Mouse (Mus musculus): ENCODE data around the gene Cadm1. TPM values are rescaled to one million over a fixed set of nuclear protein-coding genes. Genes with fewer than 3 reads are reported as not detected.

Cadm1 gene
- total RNA-seq, 4 experiments from 2014 or later = 38.4 to 69.9 (median 49.7) TPM

DNA sequence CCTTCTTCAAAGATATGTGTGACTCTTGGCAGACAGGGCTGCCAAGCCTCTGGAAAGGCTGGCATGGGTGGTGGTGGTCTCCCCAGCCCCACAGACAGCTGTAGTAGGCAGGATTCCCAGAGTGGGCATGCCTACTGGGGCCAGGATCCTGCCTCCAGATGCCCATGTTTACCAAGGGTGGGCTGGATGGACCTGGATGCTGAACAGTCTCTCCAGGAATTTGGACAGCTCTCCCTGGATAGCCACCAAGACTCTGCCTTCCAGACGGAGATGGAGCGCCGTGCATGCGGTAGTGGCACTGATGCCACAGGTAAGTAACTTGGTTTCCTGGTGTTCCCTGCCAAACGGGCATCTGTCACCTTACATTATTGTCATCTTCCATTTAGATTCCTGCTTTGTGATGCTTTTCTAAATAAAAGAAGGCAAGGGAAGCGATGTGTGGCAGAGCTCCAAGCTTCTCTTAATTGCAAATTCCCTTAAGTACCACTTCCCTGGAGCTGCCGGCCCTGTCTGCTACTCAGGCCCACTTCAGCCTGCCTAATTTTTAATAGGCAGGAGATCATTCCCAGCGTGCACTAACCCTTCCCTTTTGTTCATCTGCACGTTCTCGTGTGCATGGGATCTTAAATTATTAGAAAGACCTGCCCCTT, 346.7 kb downstream of the Cadm1 start:
- DNase-seq = no peak

DNA sequence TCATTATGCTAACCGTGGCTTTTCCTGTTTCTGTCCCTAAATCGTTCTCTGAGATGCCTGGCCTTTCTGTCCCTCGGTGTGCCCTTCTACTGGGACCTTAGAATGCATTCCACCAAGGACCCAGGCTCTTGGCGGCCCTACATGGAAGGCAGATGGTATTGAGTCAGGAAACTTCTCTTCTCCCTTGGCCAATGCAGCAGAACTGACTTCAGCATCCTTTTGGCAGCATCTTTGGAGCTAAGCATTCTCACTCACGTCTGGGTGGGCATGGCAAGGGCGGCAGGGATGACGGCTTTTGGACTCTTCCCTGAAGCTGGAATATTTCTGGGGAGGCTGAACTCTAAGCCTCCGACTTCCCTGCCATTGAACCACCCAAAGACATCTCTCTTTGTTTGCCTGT, 350.2 kb downstream of the Cadm1 start:
- DNase-seq = no peak

- no peak for DNase-seq
Observed at GRCm38 (mm10) chr9:47882372-47882771, 352.4 kb downstream of the Cadm1 start.

DNA sequence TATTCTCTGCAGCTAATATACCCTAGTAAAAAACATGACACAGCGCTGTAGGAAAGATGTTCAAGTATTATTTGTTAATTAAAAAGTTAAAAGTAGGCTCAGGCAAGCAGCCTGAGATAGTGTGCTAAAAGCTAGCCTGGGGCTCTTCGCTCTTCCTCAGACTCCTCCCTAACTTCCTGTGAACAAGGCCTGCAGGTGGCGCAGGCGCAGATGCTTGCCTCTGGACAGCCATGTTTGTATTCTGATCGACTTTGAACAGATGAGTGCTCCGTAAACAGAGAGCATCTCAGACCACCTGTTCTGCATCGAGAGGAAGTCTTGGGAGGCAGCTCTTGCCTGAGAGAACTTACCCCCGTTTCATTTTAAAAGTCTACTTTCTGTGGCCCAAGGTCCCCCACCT, 361.7 kb downstream of the Cadm1 start:
- no peak for DNase-seq

GRCm38 (mm10) chr9:47892995-47893394, 363.0 kb downstream of the Cadm1 start:
- no peak for DNase-seq

- no peak for DNase-seq
Observed at GRCm38 (mm10) chr9:47894096-47894495, 364.1 kb downstream of the Cadm1 start.

GRCm38 (mm10) chr9:47894661-47895060, 364.7 kb downstream of the Cadm1 start:
- DNase-seq = no peak

GRCm38 (mm10) chr9:47895121-47895520, 365.1 kb downstream of the Cadm1 start:
- no peak for DNase-seq

DNA sequence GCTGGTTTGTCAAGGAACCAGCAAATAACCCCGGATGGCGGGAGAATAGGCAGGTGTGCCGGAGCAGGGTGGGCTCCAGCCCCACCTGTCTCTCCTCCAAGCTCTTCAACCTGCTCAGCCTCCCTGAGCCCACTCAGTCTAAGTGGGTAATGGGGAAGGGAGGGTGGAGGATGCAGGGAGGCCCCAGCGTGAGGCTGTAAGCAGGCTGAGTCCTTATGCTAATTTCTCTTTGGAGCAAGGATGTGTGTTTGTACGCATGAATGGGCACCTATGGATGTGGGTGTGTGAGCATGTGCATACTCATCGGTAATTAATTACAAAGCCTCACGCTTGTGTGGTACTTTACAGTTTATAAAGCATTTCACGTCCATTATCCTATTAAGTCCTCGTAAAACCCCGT, 370.8 kb downstream of the Cadm1 start:
- DNase-seq = no peak

DNA sequence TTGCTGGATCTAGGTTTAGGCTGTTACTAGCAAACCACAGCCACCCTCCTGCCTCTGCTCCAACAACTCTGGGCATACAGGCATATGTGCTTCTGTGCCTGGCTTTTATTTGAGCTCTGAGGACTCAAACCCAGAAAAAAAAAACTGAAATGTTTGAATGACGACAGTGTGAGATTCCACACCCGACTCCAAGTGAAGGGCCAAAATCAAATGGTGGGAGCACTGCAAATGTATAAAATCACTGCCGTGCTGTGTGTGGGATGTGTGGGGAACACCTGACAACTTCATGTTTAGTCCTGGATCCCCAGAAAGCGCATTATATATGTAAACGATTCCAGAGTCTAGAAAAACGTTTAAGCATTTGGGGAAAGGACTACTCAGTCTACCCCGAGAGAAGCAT, 373.7 kb downstream of the Cadm1 start:
- no peak for DNase-seq

GRCm38 (mm10) chr9:47904339-47904922, 374.5 kb downstream of the Cadm1 start:
- DNase-seq = no peak

DNA sequence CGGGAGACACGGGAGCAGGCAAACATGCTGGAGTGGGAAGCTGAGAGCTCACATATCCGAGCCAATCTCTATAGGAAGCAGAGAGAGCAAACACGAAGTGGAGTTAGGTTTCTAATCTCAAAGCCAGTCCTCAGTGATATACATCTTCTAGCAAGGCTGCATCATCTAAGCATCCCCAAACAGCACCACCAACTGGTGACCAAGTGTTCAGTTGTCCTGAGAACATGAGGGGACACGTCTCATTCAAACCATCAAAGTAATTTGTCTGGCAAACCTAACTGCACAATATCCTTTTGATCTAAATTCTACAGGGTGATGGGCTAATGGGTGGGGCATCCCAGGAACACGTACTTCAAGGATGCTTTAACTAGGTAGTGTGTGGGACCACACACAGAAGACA, 376.5 kb downstream of the Cadm1 start:
- no peak for DNase-seq

All from adrenal gland, adult 8-10 months (tissue).